Mouse (Mus musculus): ENCODE results near the gene Zfp518b. TPM values are rescaled to one million over a fixed set of nuclear protein-coding genes. Genes with fewer than 3 reads are reported as not detected.

Gene Zfp518b
- polyA plus RNA-seq, 1 experiment from 2014 or later, result 9.4 TPM

GRCm38 (mm10) chr5:38696616-38697375, 12.2 kb upstream of the Zfp518b start:
- Histone ChIP-seq H3K27ac (replicated peaks in 1 of 2; ENCODE audit: control insufficient read depth in 1 of 2, insufficient read depth in 1 of 2, low read depth in 2 of 2, low read length in 2 of 2) (no peak overlapping the region), H3K4me1 (ENCODE audit: control insufficient read depth in 2 of 2, insufficient read depth in 2 of 2, low read length in 2 of 2) (no peaks in the 10 kb centered on the region), H3K4me3 (ENCODE audit: control insufficient read depth in 1 of 2, insufficient read depth in 1 of 2, low read depth in 1 of 2, low read length in 2 of 2) (no peak overlapping the region), H3K36me3 (ENCODE audit: control insufficient read depth, insufficient read depth, low read length) (no peaks in the 10 kb centered on the region), H3K27me3 (ENCODE audit: control insufficient read depth, insufficient read depth, low read length) (no peaks in the 10 kb centered on the region), H3K4me2 (ENCODE audit: low read length) (no peak overlapping the region), H3K9ac (ENCODE audit: low read length) (no peak overlapping the region), H3K9me3 (ENCODE audit: control insufficient read depth, low read length) (no peaks in the 10 kb centered on the region)
- no peak for ATAC-seq (ENCODE audit: insufficient number of reproducible peaks, insufficient read depth, low FRiP score, low read depth)
- WGBS, result 69% methylated on average over 8 of the region's 8 CpGs

DNA sequence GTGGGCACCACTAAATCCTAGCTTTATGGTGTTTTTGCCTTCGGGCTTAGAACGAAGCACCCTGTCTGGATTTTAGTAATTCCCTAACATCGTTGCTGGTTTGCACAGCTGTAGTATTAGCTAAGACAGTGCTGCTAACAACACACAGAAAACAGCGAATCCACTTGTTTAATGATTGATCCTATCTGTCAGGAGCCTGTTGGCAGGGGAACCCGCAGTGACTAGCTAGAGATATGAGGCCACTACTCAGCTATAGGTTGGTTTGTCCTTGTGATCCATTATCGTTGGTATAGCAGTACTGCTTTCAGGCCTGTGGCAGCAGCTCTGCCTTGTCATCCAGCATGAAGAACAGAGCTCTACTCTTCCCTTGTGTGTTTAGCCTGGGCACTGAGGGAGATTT, 8.2 kb upstream of the Zfp518b start:
- Histone ChIP-seq H3K36me3 (ENCODE audit: control insufficient read depth, insufficient read depth, low read length) (no peaks in the 10 kb centered on the region), H3K9ac (ENCODE audit: low read length) (no peak overlapping the region), H3K9me3 (ENCODE audit: control insufficient read depth, low read length) (no peaks in the 10 kb centered on the region), H3K27ac (replicated peaks in 1 of 2; ENCODE audit: control insufficient read depth in 1 of 2, insufficient read depth in 1 of 2, low read depth in 2 of 2, low read length in 2 of 2) (no peak overlapping the region), H3K4me3 (ENCODE audit: control insufficient read depth in 1 of 2, insufficient read depth in 1 of 2, low read depth in 1 of 2, low read length in 2 of 2) (no peak overlapping the region), H3K4me2 (ENCODE audit: low read length) (no peak overlapping the region), H3K4me1 (ENCODE audit: control insufficient read depth in 2 of 2, insufficient read depth in 2 of 2, low read length in 2 of 2) (no peaks in the 10 kb centered on the region), H3K27me3 (ENCODE audit: control insufficient read depth, insufficient read depth, low read length) (no peaks in the 10 kb centered on the region)
- 80% methylated on average over 6 of the region's 6 CpGs for WGBS
- ATAC-seq (ENCODE audit: insufficient number of reproducible peaks, insufficient read depth, low FRiP score, low read depth), result no peak

- Histone ChIP-seq H3K4me2 (ENCODE audit: low read length) (no peak overlapping the region), H3K27me3 (ENCODE audit: control insufficient read depth, insufficient read depth, low read length) (no peaks in the 10 kb centered on the region), H3K4me1 (ENCODE audit: control insufficient read depth in 2 of 2, insufficient read depth in 2 of 2, low read length in 2 of 2) (no peaks in the 10 kb centered on the region), H3K36me3 (ENCODE audit: control insufficient read depth, insufficient read depth, low read length) (no peaks in the 10 kb centered on the region), H3K27ac (replicated peaks in 1 of 2; ENCODE audit: control insufficient read depth in 1 of 2, insufficient read depth in 1 of 2, low read depth in 2 of 2, low read length in 2 of 2) (no peak overlapping the region), H3K4me3 (ENCODE audit: control insufficient read depth in 1 of 2, insufficient read depth in 1 of 2, low read depth in 1 of 2, low read length in 2 of 2) (no peak overlapping the region), H3K9ac (ENCODE audit: low read length) (no peak overlapping the region), H3K9me3 (ENCODE audit: control insufficient read depth, low read length) (no peaks in the 10 kb centered on the region)
- WGBS, result 58% methylated on average over 6 of the region's 6 CpGs
- no peak for ATAC-seq (ENCODE audit: insufficient number of reproducible peaks, insufficient read depth, low FRiP score, low read depth)
Measured at GRCm38 (mm10) chr5:38689186-38689585, 4.6 kb upstream of the Zfp518b start.

GRCm38 (mm10) chr5:38687694-38688093, 3.1 kb upstream of the Zfp518b start:
- ATAC-seq (ENCODE audit: insufficient number of reproducible peaks, insufficient read depth, low FRiP score, low read depth), result no peak
- no peak overlapping the region for H3K27ac ChIP-seq (replicated peaks in 1 of 2; ENCODE audit: control insufficient read depth in 1 of 2, insufficient read depth in 1 of 2, low read depth in 2 of 2, low read length in 2 of 2)
- WGBS, result 50% methylated on average over 1 of the region's 1 CpGs
- H3K4me1 ChIP-seq (ENCODE audit: control insufficient read depth in 2 of 2, insufficient read depth in 2 of 2, low read length in 2 of 2), result peaks cover 2 to 7% of the 10 kb centered on the region in 2 experiments; a peak in 2 of 4 replicates
- no peaks in the 10 kb centered on the region for H3K9me3 ChIP-seq (ENCODE audit: control insufficient read depth, low read length)
- no peak overlapping the region for H3K4me3 ChIP-seq (ENCODE audit: control insufficient read depth in 1 of 2, insufficient read depth in 1 of 2, low read depth in 1 of 2, low read length in 2 of 2)
- H3K36me3 ChIP-seq (ENCODE audit: control insufficient read depth, insufficient read depth, low read length), result peaks cover 2% of the 10 kb centered on the region; the same call in 1 of the 2 replicates
- H3K9ac ChIP-seq (ENCODE audit: low read length), result no peak overlapping the region
- H3K4me2 ChIP-seq (ENCODE audit: low read length), result no peak overlapping the region
- H3K27me3 ChIP-seq (ENCODE audit: control insufficient read depth, insufficient read depth, low read length), result no peaks in the 10 kb centered on the region

DNA sequence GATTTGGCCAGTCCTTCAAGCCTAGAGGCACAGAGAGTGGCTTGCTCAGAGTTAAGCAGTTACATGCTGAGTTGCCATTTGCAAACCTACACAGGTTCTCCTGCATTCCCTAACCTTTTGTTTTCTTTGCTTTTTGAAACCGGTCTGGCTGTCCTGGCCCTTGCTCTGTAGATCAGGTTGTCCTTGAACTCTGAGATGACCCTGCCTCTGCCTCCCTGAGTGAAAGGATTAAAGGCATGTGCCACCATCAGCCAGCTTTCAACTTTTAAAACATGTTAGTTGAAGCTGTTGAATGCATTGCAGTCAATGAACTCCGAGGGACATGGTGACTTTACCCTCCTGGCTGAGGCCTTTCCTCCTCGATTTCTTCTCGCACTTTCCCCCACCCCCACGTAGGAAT, 25.8 kb downstream of the Zfp518b start:
- no peak for ATAC-seq (ENCODE audit: insufficient number of reproducible peaks, insufficient read depth, low FRiP score, low read depth)
- Histone ChIP-seq H3K9me3 (ENCODE audit: control insufficient read depth, low read length) (no peaks in the 10 kb centered on the region), H3K4me3 (ENCODE audit: control insufficient read depth in 1 of 2, insufficient read depth in 1 of 2, low read depth in 1 of 2, low read length in 2 of 2) (no peak overlapping the region), H3K27me3 (ENCODE audit: control insufficient read depth, insufficient read depth, low read length) (no peaks in the 10 kb centered on the region), H3K27ac (replicated peaks in 1 of 2; ENCODE audit: control insufficient read depth in 1 of 2, insufficient read depth in 1 of 2, low read depth in 2 of 2, low read length in 2 of 2) (no peak overlapping the region), H3K4me1 (ENCODE audit: control insufficient read depth in 2 of 2, insufficient read depth in 2 of 2, low read length in 2 of 2) (no peaks in the 10 kb centered on the region), H3K4me2 (ENCODE audit: low read length) (no peak overlapping the region), H3K36me3 (ENCODE audit: control insufficient read depth, insufficient read depth, low read length) (no peaks in the 10 kb centered on the region), H3K9ac (ENCODE audit: low read length) (no peak overlapping the region)
- 87% methylated on average over 5 of the region's 5 CpGs for WGBS

GRCm38 (mm10) chr5:38656204-38656603, 28.4 kb downstream of the Zfp518b start:
- Histone ChIP-seq H3K9me3 (ENCODE audit: control insufficient read depth, low read length) (no peaks in the 10 kb centered on the region), H3K4me2 (ENCODE audit: low read length) (no peak overlapping the region), H3K27ac (replicated peaks in 1 of 2; ENCODE audit: control insufficient read depth in 1 of 2, insufficient read depth in 1 of 2, low read depth in 2 of 2, low read length in 2 of 2) (no peak overlapping the region), H3K36me3 (ENCODE audit: control insufficient read depth, insufficient read depth, low read length) (no peaks in the 10 kb centered on the region), H3K9ac (ENCODE audit: low read length) (no peak overlapping the region), H3K27me3 (ENCODE audit: control insufficient read depth, insufficient read depth, low read length) (no peaks in the 10 kb centered on the region), H3K4me3 (ENCODE audit: control insufficient read depth in 1 of 2, insufficient read depth in 1 of 2, low read depth in 1 of 2, low read length in 2 of 2) (no peak overlapping the region), H3K4me1 (ENCODE audit: control insufficient read depth in 2 of 2, insufficient read depth in 2 of 2, low read length in 2 of 2) (no peaks in the 10 kb centered on the region)
- 70% methylated on average over 6 of the region's 6 CpGs for WGBS
- ATAC-seq (ENCODE audit: insufficient number of reproducible peaks, insufficient read depth, low FRiP score, low read depth), result no peak

GRCm38 (mm10) chr5:38655421-38655928, 29.2 kb downstream of the Zfp518b start:
- Histone ChIP-seq H3K4me3 (ENCODE audit: control insufficient read depth in 1 of 2, insufficient read depth in 1 of 2, low read depth in 1 of 2, low read length in 2 of 2) (no peak overlapping the region), H3K36me3 (ENCODE audit: control insufficient read depth, insufficient read depth, low read length) (no peaks in the 10 kb centered on the region), H3K9ac (ENCODE audit: low read length) (no peak overlapping the region), H3K9me3 (ENCODE audit: control insufficient read depth, low read length) (no peaks in the 10 kb centered on the region), H3K27ac (replicated peaks in 1 of 2; ENCODE audit: control insufficient read depth in 1 of 2, insufficient read depth in 1 of 2, low read depth in 2 of 2, low read length in 2 of 2) (no peak overlapping the region), H3K4me2 (ENCODE audit: low read length) (no peak overlapping the region), H3K27me3 (ENCODE audit: control insufficient read depth, insufficient read depth, low read length) (no peaks in the 10 kb centered on the region), H3K4me1 (ENCODE audit: control insufficient read depth in 2 of 2, insufficient read depth in 2 of 2, low read length in 2 of 2) (no peaks in the 10 kb centered on the region)
- no peak for ATAC-seq (ENCODE audit: insufficient number of reproducible peaks, insufficient read depth, low FRiP score, low read depth)
- 61% methylated on average over 12 of the region's 12 CpGs for WGBS

- no peak for ATAC-seq (ENCODE audit: insufficient number of reproducible peaks, insufficient read depth, low FRiP score, low read depth)
- H3K4me2 ChIP-seq (ENCODE audit: low read length), result no peak overlapping the region
- H3K9me3 ChIP-seq (ENCODE audit: control insufficient read depth, low read length), result no peaks in the 10 kb centered on the region
- 36% methylated on average over 1 of the region's 1 CpGs for WGBS
- no peaks in the 10 kb centered on the region for H3K36me3 ChIP-seq (ENCODE audit: control insufficient read depth, insufficient read depth, low read length)
- H3K4me3 ChIP-seq (ENCODE audit: control insufficient read depth in 1 of 2, insufficient read depth in 1 of 2, low read depth in 1 of 2, low read length in 2 of 2), result no peak overlapping the region
- H3K4me1 ChIP-seq (ENCODE audit: control insufficient read depth in 2 of 2, insufficient read depth in 2 of 2, low read length in 2 of 2), result no peaks in the 10 kb centered on the region
- H3K9ac ChIP-seq (ENCODE audit: low read length), result no peak overlapping the region
- H3K27me3 ChIP-seq (ENCODE audit: control insufficient read depth, insufficient read depth, low read length), result no peaks in the 10 kb centered on the region
- no peak overlapping the region for H3K27ac ChIP-seq (replicated peaks in 1 of 2; ENCODE audit: control insufficient read depth in 1 of 2, insufficient read depth in 1 of 2, low read depth in 2 of 2, low read length in 2 of 2)
Measured at GRCm38 (mm10) chr5:38654571-38654970, 30.1 kb downstream of the Zfp518b start.

Measured in heart, embryonic 14.5 days (tissue).